Mouse (Mus musculus) bone marrow, adult 2 months (tissue): ENCODE results near the gene Retreg3.

ENCODE experiments used
- CTCF ChIP-seq: fragments of 200-500 bp; IDR thresholded peaks from 2 replicates; pipeline ENCODE4 v1.5.1; 2011; ENCODE audit warnings: low read length, control low read depth; ENCODE audit not compliant: control insufficient read depth, insufficient read depth
- POLR2A ChIP-seq: fragments of 200-500 bp; IDR thresholded peaks from 2 replicates; pipeline ENCODE4 v1.6.1; 2011; ENCODE audit warnings: low read depth, mild to moderate bottlenecking, control low read depth, low read length, borderline replicate concordance; ENCODE audit not compliant: control insufficient read depth

DNA sequence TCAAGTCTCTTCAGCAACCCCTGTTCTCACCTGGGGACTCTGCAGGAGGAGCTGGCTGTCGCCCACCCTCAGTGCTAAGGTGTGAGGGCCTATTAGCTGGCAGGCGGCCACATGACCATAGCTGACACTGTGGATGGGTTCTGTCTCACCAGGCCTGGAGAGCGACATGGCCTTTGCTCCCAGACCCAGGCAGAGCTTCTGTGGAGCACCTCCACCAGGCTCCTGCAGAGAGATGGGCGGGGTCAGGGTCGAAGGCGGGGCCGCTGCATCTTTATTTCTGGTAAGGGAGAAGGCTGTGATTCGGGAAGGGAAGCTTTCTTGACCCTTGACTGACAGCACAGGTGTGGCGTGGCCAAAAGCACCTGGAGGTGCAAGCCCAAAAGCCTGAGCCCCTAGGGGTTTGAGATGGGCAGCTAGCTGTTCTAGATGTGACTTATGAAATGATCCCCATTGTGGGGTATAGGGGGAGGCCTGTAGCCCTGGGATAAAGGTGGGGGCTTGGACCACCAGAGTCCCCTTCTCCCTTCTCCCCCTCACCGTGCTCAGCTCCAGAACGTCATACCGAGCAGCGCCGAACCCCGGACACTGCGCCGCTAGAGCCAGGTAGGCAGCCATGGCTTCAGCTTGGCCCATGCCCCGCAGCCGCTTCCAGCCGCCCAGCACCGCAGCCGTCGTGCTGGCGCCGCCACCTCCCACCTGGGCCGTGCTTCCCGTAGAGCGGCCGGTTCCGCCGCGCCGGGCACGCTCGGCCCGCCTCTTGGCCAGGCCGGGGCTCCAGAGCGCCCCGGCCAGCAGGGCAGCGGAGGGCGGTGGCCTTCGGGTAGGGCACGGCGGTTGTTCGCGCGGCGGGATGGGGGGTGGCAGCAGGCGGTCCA lies 44.0 kb upstream of the Retreg3 start:
- TF ChIP-seq CTCF (no peak), POLR2A (no peak)
